Mouse (Mus musculus): ENCODE results near the gene Krt86. TPM values are rescaled to one million over a fixed set of nuclear protein-coding genes. Genes with fewer than 3 reads are reported as not detected.
A peak's percentile ranks its signal among the peaks of the same experiment; 100 is the strongest.

Krt86 gene
- not detected for total RNA-seq (2021)
- long read RNA-seq, experiment 1 = 0 reads
- long read RNA-seq, experiment 2 = 0 reads

GRCm38 (mm10) chr15:101472952-101473528, at the start of gene Krt86:
Krt86 (plus strand) TSS chr15:101473478.
- DNase-seq (ENCODE audit: low spot score in 2 of 2) = no peak

GRCm38 (mm10) chr15:101424914-101425313, 48.4 kb upstream of the Krt86 start:
- DNase-seq (ENCODE audit: low spot score in 2 of 2) = no peak
- intact Hi-C loops (cut with DNase I) = no loop called here

More at GRCm38 (mm10) chr15:101472952-101473528, at the start of gene Krt86:
- intact Hi-C loops (cut with DNase I) = no loop called here

- intact Hi-C loops (cut with DNase I) = no loop called here
These were observed 36.7 kb upstream of the Krt86 start for GRCm38 (mm10) chr15:101436611-101437010.

GRCm38 (mm10) chr15:101438555-101438954, 34.7 kb upstream of the Krt86 start, which contains the start of gene Krt87:
Krt87 (minus strand) TSS chr15:101438804.
- intact Hi-C loops (cut with DNase I) = no loop called here

More at GRCm38 (mm10) chr15:101436611-101437010, 36.7 kb upstream of the Krt86 start:
- DNase-seq (ENCODE audit: low spot score in 2 of 2) = no peak

GRCm38 (mm10) chr15:101440837-101441236, 32.4 kb upstream of the Krt86 start:
- intact Hi-C loops (cut with DNase I) = no loop called here
- peak in 1 of 2 experiments; percentile 28 for DNase-seq (ENCODE audit: low spot score in 2 of 2)

More at GRCm38 (mm10) chr15:101438555-101438954, 34.7 kb upstream of the Krt86 start, which contains the start of gene Krt87:
- no peak for DNase-seq (ENCODE audit: low spot score in 2 of 2)

- intact Hi-C loops (cut with DNase I) = no loop called here
- DNase-seq (ENCODE audit: low spot score in 2 of 2) = no peak
These were observed 26.7 kb upstream of the Krt86 start for GRCm38 (mm10) chr15:101446572-101446971.

GRCm38 (mm10) chr15:101447444-101447843, 25.8 kb upstream of the Krt86 start, which contains the start of gene Krt88:
Krt88 (plus strand) TSS chr15:101447744.
- DNase-seq (ENCODE audit: low spot score in 2 of 2) = no peak
- intact Hi-C loops (cut with DNase I) = no loop called here

- intact Hi-C loops (cut with DNase I) = no loop called here
- DNase-seq (ENCODE audit: low spot score in 2 of 2) = peak; percentile 77 to 81
These were observed 20.1 kb upstream of the Krt86 start for GRCm38 (mm10) chr15:101453093-101453736.

- intact Hi-C loops (cut with DNase I) = no loop called here
- DNase-seq (ENCODE audit: low spot score in 2 of 2) = no peak
These were observed 18.5 kb upstream of the Krt86 start for GRCm38 (mm10) chr15:101454774-101455173.

- no peak for DNase-seq (ENCODE audit: low spot score in 2 of 2)
- intact Hi-C loops (cut with DNase I) = no loop called here
These were observed 18.0 kb upstream of the Krt86 start for GRCm38 (mm10) chr15:101455292-101455691.

- intact Hi-C loops (cut with DNase I) = no loop called here
- DNase-seq (ENCODE audit: low spot score in 2 of 2) = no peak
These were observed 17.4 kb upstream of the Krt86 start for GRCm38 (mm10) chr15:101455891-101456290.

- intact Hi-C loops (cut with DNase I) = no loop called here
- no peak for DNase-seq (ENCODE audit: low spot score in 2 of 2)
These were observed 14.8 kb upstream of the Krt86 start for GRCm38 (mm10) chr15:101458361-101458930.

- no peak for DNase-seq (ENCODE audit: low spot score in 2 of 2)
These were observed 14.0 kb upstream of the Krt86 start for GRCm38 (mm10) chr15:101459283-101459682.

GRCm38 (mm10) chr15:101463651-101464050, 9.6 kb upstream of the Krt86 start, which contains the start of gene Krt81:
Krt81 (minus strand) TSS chr15:101463751.
- no peak for DNase-seq (ENCODE audit: low spot score in 2 of 2)
- intact Hi-C loops (cut with DNase I) = no loop called here

More at GRCm38 (mm10) chr15:101459283-101459682, 14.0 kb upstream of the Krt86 start:
- intact Hi-C loops (cut with DNase I) = no loop called here

- intact Hi-C loops (cut with DNase I) = no loop called here
- DNase-seq (ENCODE audit: low spot score in 2 of 2) = no peak
These were observed 4.2 kb upstream of the Krt86 start for GRCm38 (mm10) chr15:101469093-101469492.

GRCm38 (mm10) chr15:101479007-101479665, 5.9 kb downstream of the Krt86 start:
- intact Hi-C loops (cut with DNase I) = no loop called here
- peak; percentile 46 for DNase-seq (ENCODE audit: low spot score in 2 of 2)

GRCm38 (mm10) chr15:101479666-101480060, 6.4 kb downstream of the Krt86 start:
- intact Hi-C loops (cut with DNase I) = no loop called here
- no peak for DNase-seq (ENCODE audit: low spot score in 2 of 2)

GRCm38 (mm10) chr15:101482056-101482455, 8.8 kb downstream of the Krt86 start:
- intact Hi-C loops (cut with DNase I) = no loop called here
- DNase-seq (ENCODE audit: low spot score in 2 of 2) = no peak

- intact Hi-C loops (cut with DNase I) = no loop called here
- DNase-seq (ENCODE audit: low spot score in 2 of 2) = no peak
These were observed 10.4 kb downstream of the Krt86 start for GRCm38 (mm10) chr15:101483646-101484045.

GRCm38 (mm10) chr15:101484939-101485338, 11.7 kb downstream of the Krt86 start:
- no peak for DNase-seq (ENCODE audit: low spot score in 2 of 2)
- intact Hi-C loops (cut with DNase I) = no loop called here
